Mouse (Mus musculus) cortical plate, adult 2 months (tissue): ENCODE data around the gene Myef2. TPM values are rescaled to one million over a fixed set of nuclear protein-coding genes. Genes with fewer than 3 reads are reported as not detected.
"Not testable (repeated sequence)": the region's sequence is repeated elsewhere in the genome, so short reads cannot be mapped to it uniquely, and the experiment has no call there.

Source experiments
- H3K27ac ChIP-seq: fragments of 200-500 bp; 2 replicates; pipeline ENCODE4 v1.5.1; 2012; ENCODE audit warnings: low read length, control low read depth, inconsistent platforms; ENCODE audit not compliant: insufficient read depth
- H3K4me1 ChIP-seq: fragments of 200-500 bp; 2 replicates; pipeline ENCODE4 v1.6.1; 2011; ENCODE audit warnings: low read length; ENCODE audit not compliant: control insufficient read depth, insufficient read depth
- H3K4me3 ChIP-seq: fragments of 200-500 bp; 2 replicates; pipeline ENCODE4 v1.5.1; 2011; ENCODE audit warnings: mild to moderate bottlenecking, low read length, control low read depth; ENCODE audit not compliant: insufficient read depth
- CTCF ChIP-seq: fragments of 200-500 bp; IDR thresholded peaks from 2 replicates; pipeline ENCODE4 v1.5.1; 2011; ENCODE audit warnings: mild to moderate bottlenecking, control low read depth, low read length; ENCODE audit not compliant: insufficient read depth; ENCODE audit errors: extremely low read depth
- POLR2A ChIP-seq: fragments of 200-500 bp; IDR thresholded peaks from 2 replicates; pipeline ENCODE4 v1.6.1; 2011; ENCODE audit warnings: mild to moderate bottlenecking, low read length, control low read depth; ENCODE audit not compliant: insufficient read depth; ENCODE audit errors: extremely low read depth
- polyA plus RNA-seq: library from polyadenylated mRNA; depleted of rRNA; stranded (reverse); fragments of >200 nt; gene quantifications from 2 replicates; pipeline ENCODE4 v1.2.3, GENCODE M21; 2012

The Myef2 gene
- polyA plus RNA-seq, 1 experiment = 69.7 TPM

DNA sequence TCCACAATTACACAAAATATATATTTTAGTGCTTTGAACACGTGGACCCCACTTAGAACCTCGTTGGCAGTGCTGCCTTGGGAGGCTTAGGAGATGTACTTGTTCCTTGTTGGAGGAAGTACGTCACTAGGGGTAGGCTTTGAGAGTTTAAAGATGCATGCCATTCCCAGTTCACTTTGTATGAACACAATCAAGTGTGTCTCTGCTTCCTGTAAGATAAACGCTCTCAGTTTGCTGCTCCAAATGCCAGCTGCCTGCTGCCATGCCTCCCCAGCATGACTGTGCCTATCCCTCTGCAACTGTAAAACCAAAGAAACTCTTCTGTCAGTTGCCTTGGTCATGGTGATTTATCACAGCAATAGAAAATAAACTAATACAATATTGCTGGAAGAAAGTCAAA lies 2.4 kb upstream of the Myef2 start:
- TF ChIP-seq POLR2A (no peak), CTCF (no peak)
- Histone ChIP-seq H3K27ac (no peak overlapping the region), H3K4me3 (no peak overlapping the region), H3K4me1 (peaks cover 4% of the 10 kb centered on the region; the same call in 1 of the 2 replicates)

DNA sequence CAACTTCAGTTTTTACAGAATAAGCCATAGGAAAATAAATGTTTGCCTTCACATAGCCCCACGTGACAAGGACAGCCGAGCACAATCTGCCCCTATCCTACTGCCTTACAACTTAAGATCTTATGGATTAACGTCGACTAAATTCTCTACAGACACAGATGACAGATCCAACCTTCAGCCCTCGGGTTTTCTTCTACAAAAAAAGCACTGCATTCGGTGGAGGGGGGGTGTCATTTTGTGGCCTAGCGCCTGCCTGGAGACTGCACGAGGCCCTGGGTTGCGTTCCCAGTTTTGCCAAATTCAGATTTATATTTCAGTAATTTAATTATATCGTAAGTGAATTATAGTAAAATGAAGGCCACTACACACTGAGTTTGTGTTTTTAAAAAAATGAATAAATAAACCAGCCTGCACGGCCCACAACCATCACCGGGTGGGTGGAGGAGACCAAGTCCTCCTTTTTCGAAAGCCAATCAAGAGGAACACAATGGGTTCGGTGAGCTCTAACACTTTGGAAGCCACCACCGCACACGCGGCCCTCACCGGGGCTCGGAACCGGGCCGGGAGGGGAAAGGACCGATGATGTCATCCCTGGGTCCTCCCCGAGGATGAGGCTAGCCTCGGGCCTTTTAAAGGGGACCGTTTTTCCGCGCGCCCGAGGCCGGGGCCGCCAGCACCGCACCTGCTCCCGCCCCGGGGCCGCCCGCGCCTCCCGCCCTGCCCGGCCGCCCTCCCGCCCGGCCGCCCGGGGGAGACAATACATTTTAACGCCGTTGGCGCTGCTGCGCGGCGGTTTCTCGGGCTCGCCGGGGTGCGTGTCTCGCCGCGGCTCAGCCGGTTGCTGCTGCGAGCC lies 611 bp downstream of the Myef2 start:
- no peak for TF ChIP-seq CTCF
- 0 out of 2 replicates have a peak, but pooled peaks have one; percentile 35 for TF ChIP-seq POLR2A
- peak overlapping the region; percentile 90 for H3K4me3 ChIP-seq
- H3K27ac ChIP-seq = peak overlapping the region; percentile 83
- peaks cover 7% of the 10 kb centered on the region; the same call in 1 of the 2 replicates for H3K4me1 ChIP-seq

DNA sequence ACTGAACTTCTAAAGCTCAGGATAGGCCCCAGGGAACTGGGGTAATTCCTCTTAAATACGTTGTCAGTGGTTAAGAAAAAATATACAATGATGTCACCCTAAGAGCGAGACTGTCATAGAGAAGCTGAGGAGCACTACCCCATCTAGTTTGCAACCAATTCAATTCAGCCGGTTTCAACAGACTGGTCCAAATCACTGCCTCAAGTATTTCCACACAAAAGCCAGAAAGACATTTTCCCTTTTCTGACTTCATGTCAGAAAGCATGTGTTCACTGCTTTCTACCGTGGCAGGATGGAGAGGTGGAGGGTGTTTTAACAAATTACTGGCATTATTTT lies 1.2 kb downstream of the Myef2 start:
- Histone ChIP-seq H3K4me3 (peak overlapping the region; percentile 90), H3K4me1 (peaks cover 7% of the 10 kb centered on the region; the same call in 1 of the 2 replicates), H3K27ac (0 out of 2 replicates have a peak overlapping the region, but pooled peaks have one; percentile 38)
- TF ChIP-seq POLR2A = no peak
- no peak for TF ChIP-seq CTCF

DNA sequence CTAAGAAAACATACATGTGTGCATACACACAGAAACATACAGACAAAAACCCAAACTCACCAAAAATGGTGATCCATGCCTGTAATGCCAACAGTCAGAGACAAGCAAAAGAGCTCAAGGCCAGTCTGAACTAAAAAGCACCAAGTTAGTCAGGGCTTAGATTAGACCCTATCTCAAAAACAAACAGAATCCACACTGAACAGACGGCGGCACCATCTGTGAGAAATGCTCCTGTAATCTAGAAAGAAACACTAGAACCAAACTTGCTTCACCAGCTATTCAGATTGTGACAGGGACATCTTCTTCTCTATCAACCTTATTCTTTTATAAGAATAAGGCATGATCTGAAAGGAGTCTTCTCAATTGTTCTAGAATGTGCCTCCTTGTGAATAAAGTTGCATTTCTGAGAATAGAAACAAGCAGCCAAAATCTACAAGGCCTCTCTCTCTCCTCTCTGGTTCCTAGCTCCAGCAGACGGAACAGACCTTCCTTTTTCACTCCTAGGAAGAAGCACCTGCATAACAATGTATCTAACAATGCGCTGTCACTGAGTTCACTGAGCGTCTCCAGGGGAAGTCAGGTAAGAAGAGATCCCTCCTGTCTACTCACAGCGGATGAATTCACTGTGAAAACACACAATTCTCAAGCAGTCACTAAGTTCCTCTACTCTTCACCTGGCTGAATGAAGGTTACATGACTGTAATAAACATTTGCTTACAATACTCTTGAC lies 3.9 kb downstream of the Myef2 start:
- peaks cover 7% of the 10 kb centered on the region; the same call in 1 of the 2 replicates for H3K4me1 ChIP-seq
- TF ChIP-seq POLR2A = no peak
- no peak for TF ChIP-seq CTCF
- H3K27ac ChIP-seq = no peak overlapping the region
- H3K4me3 ChIP-seq = no peak overlapping the region

DNA sequence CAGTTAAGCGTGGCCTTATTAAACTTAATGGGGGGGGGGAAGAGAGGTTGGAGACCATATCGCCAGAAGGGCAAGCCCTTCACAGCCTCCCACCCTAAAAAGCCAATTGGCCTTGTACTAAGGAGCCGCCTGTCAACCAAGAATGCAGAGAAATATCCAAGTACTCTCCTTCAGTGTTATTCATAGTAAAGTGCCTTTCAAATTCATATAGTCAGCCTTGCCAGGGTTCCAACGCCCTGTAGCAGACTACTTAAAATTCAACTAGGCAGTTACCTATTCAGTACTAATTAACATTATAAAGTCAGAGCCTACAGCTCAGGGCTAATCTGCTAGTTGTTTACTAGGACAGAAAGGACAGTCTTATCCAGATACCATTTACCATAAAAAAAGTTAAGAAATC lies 16.9 kb downstream of the Myef2 start:
- H3K27ac ChIP-seq, H3K4me3 ChIP-seq, H3K4me1 ChIP-seq: not testable (repeated sequence)

DNA sequence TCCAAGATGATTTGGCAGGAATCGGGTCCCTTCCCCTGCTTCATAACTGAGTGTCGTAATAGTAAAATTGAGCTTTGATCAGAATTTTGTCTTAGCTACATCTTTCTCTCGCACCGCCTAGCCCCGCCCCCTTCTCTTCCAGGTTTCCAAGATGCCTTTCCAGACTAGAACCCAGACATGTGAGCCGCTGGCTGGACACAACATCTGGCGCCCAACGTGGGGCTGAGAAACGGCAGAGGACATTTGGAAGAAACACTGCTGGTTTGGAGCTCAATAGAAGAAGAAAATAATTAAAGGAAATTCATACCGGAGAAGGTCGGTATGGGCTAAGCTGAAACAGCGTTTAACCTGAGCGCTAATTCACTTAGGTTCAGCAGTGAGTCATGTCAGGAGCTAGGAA lies 19.0 kb downstream of the Myef2 start:
- not testable (repeated sequence) for H3K27ac ChIP-seq, H3K4me3 ChIP-seq, H3K4me1 ChIP-seq

DNA sequence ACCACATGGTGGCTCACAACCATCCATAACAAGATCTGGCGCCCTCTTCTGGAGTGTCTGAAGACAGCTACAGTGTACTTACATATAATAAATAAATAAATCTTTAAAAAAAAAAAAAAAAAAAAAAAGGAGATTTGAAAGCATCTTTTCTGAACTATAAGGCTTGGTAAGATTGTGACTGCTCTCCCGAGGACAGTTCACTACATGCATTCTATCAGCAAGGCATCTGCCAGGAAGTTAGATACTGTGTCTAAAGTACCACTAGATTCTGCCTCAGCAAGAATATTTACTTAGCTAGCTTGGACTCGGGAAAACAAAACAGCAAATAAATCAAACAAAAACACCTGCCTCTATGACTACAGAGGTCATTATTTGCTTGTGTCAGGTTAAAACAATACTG lies 31.3 kb downstream of the Myef2 start:
- not testable (repeated sequence) for H3K27ac ChIP-seq, H3K4me3 ChIP-seq, H3K4me1 ChIP-seq

DNA sequence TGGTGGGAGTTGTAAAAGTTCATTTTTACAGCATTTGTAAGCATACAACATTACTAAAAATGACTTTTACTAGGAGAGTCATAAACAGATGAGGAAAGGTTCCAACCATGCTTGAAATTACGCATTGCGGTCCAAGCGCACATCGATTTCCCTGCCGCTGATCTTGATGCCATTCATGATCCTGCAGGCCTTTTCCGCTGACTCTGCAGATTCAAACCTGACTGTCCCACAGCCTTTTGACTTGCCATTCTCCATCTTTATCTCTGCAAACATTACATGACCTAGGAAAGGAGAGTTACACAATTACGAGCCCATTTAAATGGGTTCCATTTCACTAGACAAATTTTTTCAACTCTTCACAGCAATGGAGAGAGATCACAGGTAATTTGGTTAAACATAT lies 34.7 kb downstream of the Myef2 start:
- no peak overlapping the region for H3K27ac ChIP-seq
- no peak overlapping the region for H3K4me3 ChIP-seq
- H3K4me1 ChIP-seq = no peaks in the 10 kb centered on the region
- no peak for TF ChIP-seq POLR2A
- TF ChIP-seq CTCF = no peak

DNA sequence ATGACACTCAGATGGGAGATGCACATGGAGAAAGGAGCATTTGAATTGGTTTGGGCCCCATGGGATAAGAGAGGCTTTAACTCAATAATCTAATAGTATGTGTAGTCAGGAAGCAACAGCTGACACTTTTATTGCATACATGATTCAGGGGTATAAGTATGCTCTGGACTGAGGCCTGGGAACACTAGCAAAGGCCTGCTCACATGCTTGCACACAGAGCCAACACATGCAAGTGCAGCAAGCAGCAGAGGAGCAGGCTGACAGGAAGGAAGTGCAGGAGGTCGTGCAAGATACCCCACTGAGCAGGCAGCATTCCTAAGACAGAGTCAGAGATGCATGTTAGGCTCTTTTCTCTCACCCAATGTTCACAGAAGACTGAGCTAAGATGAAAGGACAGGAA lies 39.6 kb downstream of the Myef2 start:
- H3K4me3 ChIP-seq = no peak overlapping the region
- no peaks in the 10 kb centered on the region for H3K4me1 ChIP-seq
- no peak for TF ChIP-seq CTCF
- TF ChIP-seq POLR2A = no peak
- no peak overlapping the region for H3K27ac ChIP-seq

DNA sequence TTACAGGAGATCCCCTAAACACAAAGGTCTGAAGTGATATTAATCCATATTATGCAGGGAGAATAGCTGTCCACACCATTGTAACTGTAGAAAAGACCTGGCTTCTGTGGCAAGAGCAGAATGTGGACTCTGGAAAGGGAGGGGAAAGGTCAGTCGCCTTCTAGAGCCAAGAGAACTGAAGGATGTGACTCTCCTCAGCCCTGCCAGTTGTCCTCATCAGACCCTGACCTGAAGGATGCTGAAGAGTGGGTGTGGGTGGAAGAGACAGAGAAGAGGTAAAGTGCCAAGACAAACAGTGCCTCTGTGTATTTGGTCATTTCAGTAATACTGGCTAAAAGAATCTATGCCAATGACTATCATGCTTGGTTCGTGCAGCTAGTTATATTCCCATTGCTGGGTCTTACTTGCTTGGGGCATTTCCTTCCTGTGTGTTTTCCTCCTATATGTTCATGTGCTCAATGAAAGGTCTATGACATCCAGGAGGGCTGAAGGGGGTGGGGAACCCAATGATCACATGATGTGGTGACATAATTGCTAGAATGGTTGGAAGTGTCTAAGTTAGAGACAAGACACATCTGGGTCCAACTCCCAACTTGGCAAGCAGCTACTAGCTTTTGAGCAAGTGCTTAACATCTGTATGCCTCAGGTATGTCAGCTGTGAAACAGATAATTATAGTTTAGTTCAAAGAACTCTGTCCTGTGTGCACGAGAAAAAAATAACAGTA lies 50.2 kb downstream of the Myef2 start:
- Histone ChIP-seq H3K27ac (no peak overlapping the region), H3K4me3 (no peak overlapping the region)
- TF ChIP-seq POLR2A (no peak), CTCF (no peak)

More for the DNA sequence above, 50.2 kb downstream of the Myef2 start:
- H3K4me1 ChIP-seq = no peaks in the 10 kb centered on the region
